Mouse (Mus musculus) thymus, adult 2 months (tissue): ENCODE data around the gene Ckap5.

Source experiments
- CTCF ChIP-seq: fragments of 200-500 bp; IDR thresholded peaks from 2 replicates; pipeline ENCODE4 v1.5.1; 2012; ENCODE audit warnings: mild to moderate bottlenecking, control low read depth, low read length, moderate library complexity, borderline replicate concordance; ENCODE audit not compliant: control insufficient read depth, poor library complexity, insufficient read depth; ENCODE audit errors: extremely low read depth
- POLR2A ChIP-seq: fragments of 200-500 bp; IDR thresholded peaks from 2 replicates; pipeline ENCODE4 v1.6.1; 2012; ENCODE audit warnings: mild to moderate bottlenecking, low read length, control low read depth, moderate library complexity; ENCODE audit not compliant: control insufficient read depth, poor library complexity, insufficient read depth; ENCODE audit errors: extremely low read depth

GRCm38 (mm10) chr2:91652863-91653262 lies 126.3 kb downstream of the Ckap5 start:
- TF ChIP-seq CTCF = no peak
- TF ChIP-seq POLR2A = no peak
